Mouse (Mus musculus) left cerebral cortex, postnatal 25 days (tissue): ENCODE data around the gene Itga9. TPM values are rescaled to one million over a fixed set of nuclear protein-coding genes. Genes with fewer than 3 reads are reported as not detected.
A peak's percentile ranks its signal among the peaks of the same experiment; 100 is the strongest.

Experiments used
- DNase-seq, 2 experiments: peaks; one replicate each; pipeline ENCODE4 v3.0.0; 2022; ENCODE audit warnings: low spot score in 2 of 2, mixed read lengths in 1 of 2
- intact Hi-C: fragments of 180-260 bp; cut with DNase I; formaldehyde crosslinking; loops from one replicate; pipeline ENCODE4 v1.15.1; 2025
- total RNA-seq, 2 experiments: library from RNA; stranded (reverse); gene quantifications; 2 replicates each; pipeline ENCODE4 v1.2.3; 2021

Itga9 gene
- total RNA-seq, 2 experiments from 2014 or later, result 6.7 to 7.0 TPM

DNA sequence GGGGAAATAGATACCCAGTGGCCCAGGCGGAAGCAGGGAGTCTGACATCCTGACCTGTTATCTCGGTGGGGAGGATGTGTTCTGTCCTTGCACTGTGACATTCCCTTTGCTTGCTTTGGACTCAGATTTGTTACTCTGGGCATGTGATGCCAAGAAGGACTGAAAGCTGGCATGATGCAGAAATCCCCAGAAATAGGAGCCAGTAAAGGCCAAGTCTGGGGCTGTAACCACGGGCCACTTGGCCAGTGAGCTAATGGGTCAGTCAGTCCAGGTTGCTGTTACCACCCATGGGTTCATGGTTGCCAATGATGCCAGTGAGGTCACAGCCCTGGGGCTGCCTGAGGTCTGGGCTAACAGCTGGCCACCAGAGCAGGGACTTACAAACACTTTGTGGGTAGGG is 133.2 kb downstream of the Itga9 start:
- intact Hi-C loops, result no loop called here
- no peak for DNase-seq

DNA sequence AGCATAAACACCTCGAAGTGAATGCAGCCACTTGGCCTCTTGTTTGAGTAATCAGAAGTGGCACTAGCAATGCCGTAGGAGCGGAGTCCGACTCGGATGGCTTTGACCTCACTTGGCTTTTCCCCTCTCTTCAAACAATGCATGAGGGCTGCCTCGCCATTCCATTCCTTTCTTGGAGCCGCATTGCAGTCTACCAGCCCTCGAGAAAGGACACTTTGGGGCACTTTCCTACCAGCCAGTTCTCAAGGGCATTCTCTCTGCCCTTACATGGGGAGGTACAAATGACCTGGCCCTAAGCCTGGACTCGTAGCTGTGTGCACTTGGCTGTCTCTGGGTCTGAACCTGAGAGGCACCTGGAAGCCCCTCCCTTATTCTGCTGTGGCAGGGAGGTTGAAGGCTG is 134.8 kb downstream of the Itga9 start:
- intact Hi-C loops, result no loop called here
- DNase-seq, result no peak

DNA sequence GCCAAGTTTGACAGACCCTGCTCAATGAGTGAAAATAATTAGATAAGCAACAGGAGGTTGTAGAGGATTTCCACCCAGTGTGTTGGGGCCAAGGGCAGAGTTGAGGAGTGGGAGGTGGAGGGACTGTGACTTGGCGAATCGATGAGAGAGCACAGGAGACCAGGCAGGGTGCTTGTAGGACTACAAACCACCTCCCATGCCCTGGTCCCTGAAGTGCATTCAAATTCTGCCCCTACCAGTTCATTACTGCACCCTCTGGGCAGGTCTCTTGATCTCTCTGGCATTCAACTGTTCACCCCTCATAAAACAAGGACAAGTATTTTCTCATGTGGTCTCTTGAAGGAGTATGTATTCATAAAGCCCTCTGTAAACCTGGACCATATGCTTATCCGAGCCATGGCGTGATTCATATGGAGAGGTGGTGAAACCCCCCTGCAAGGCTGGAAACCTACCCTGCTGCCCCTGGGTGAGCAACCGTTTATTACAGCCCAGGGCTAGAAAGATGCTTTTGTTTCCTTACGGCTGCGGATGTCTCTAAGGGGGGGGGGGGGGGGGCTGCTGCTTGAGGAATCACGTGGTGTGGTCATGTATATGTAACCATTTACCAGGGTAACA is 143.0 kb downstream of the Itga9 start:
- intact Hi-C loops, result no loop called here
- DNase-seq, result no peak

DNA sequence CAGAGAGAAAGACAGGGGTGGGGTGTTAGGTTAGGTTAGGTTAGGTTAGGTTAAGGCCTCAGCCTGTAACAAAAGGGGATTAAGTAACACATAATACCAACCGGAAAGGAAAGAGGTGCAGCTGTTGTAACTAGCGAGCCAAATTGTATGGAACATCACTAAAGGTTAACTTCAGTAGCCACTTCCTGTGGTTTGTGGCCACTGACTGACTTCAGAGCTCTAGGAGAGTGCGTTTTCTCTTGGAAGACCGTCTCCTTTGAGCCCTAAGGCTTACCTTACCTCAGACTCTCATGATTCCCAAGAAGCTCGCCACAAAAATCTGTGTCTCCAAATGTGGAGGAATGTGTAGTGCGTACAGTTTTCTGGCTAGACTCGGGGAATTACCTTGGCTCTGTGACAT is 144.3 kb downstream of the Itga9 start:
- DNase-seq, result no peak
- intact Hi-C loops, result no loop called here

DNA sequence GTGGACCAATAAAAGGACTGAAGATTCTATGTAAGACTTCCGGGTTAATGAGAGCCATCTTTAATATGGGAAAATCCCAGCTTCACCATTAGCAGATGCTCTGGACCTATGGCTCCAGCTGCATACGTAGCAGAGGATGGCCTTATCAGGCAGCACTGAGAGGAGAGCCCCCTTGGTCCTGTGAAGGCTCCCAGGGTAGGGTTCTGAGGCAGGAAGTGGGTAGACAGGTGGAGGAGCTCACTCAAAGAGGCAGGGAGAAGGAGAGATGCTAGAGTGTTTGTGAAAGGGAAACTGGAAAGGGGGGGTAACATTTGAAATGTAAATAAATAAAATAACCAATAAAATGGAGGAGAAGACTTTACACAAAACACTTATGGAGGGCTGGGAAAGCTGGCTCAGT is 145.9 kb downstream of the Itga9 start:
- intact Hi-C loops, result no loop called here
- no peak for DNase-seq

DNA sequence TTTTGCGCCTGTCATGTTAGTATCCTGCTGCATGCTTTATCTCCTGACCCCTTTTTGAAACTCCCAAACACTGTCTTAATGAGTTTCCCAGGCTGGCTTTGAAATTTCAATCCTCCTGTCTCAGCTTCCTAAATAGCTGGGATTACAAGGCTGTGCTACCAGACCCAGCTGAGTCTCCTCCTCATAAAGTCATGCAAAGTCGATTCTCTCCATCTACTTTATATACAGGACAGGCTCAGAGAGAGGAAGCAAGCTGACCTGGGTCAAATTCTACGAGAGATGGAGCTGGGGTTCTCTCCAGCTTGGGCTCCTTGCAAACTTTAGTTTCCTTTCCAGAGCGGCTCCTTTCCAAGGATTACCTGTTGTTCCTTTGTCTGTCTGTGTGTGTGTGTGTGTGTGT is 153.0 kb downstream of the Itga9 start:
- no peak for DNase-seq
- intact Hi-C loops, result no loop called here

DNA sequence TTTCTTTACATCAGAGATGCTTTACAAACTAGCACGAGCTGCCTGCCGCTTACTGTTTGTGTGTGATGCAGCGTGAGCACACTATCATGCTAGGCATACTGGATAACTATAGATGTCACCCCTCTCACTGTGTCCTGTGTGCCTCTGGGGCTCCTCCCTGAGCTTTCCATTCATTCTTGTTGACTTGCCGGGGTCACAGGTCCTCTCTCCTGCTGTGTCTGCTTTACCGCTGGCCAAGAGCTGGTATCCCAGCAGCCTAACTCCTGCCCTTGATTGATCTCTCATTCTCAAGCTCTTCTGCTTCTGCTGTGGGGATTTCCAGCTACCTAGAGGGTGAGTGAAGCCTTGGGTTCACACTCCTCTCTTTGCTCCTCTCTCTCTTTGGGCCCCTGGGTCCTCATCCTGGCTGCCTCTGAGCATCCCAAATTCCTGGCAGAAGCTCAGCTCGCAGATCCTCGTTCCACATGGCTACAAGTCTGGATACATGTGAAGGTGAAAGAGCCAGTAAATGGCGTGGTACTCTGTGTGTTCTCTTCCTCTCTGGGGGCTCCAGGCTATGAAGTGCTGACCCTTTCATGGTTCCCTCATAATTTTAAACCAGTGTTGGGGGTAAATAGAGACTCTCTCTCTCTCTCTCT is 155.6 kb downstream of the Itga9 start:
- intact Hi-C loops, result no loop called here
- peak in 1 of 2 experiments; percentile 11 for DNase-seq

DNA sequence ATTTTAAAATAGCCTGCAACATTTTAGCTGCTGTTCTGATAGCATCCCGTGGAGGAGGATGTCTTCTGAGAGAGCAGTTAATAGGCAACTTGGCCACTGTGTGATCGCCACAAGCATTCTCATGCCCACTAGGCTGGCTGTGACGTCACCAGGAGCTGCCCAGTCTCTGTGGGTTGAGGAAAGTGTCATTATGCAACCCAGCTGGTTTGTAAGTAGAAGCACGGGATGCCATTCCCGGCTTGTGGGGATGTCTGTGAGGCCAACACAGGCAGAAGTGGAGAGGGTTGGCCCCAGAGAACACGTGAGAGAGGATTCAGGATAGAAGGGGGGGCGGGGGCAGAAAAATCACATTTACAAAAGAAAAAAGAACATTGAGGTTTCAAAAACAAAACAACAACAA is 156.3 kb downstream of the Itga9 start:
- intact Hi-C loops, result no loop called here

DNA sequence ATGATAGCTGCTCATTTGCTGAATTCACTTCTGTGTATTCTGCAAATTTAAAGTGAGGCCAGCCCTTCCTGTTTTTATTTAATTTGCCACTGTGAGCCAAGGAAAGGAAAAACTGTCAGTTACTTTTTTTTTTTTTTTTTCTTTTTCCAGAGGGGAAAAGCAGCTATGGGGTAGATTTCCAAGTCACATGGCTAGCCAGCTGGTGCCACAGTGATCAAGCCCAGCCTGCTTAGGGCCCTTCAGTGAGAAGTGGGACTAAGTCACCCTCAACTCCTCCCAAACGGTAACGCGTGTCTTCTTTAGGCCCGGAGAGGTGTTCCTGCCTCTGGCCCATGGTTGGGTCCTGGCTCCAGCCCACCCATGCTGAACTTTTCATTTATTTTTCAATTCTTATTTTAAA is 156.7 kb downstream of the Itga9 start:
- intact Hi-C loops, result no loop called here
- peak in 1 of 2 experiments; percentile 42 for DNase-seq

More for the DNA sequence above, 156.3 kb downstream of the Itga9 start:
- peak; percentile 52 to 86 for DNase-seq

DNA sequence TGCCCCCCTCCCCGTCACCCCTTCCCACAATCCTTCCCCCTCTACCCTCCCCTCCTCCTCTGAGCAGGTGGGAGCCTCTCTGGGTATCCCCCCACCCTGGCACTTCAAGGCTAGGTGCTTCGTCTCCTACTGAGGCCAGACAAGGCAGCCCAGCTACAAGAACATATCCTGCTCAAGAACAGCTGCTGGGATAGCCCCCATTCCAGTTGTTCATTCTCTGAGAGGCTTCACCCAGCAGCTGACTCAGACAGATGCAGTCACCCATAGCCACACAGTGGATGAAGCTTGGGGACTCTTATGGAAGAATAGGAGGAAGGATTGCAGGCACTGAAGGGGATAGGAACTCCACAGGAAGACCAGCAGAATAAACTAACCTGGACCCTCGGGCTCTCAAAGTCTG is 157.2 kb downstream of the Itga9 start:
- no peak for DNase-seq
- intact Hi-C loops, result no loop called here

DNA sequence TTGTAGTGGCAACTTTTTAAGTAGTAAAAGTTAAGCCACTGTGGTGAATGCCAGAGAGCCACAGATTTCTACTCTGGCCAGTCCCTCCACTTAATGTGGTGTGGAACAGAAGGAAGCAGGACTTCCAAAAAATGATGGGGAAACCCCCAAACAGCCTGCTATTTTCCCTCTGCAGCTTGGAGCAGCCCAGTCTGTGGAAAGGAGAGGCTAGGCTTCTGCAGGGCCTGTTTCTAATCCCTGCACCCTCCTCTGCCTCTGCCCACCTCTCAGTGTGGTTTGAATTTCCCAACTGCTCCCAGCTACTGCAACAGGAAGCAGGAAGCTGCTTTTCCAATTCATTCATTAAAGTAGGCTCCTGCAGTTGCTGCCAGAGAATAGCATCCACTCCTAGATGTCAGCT is 158.6 kb downstream of the Itga9 start:
- DNase-seq, result peak in 1 of 2 experiments; percentile 13
- intact Hi-C loops, result loop anchor here (5.0 kb wide), 1 partner anchor 68 kb away; no protein-coding TSS in a partner anchor

DNA sequence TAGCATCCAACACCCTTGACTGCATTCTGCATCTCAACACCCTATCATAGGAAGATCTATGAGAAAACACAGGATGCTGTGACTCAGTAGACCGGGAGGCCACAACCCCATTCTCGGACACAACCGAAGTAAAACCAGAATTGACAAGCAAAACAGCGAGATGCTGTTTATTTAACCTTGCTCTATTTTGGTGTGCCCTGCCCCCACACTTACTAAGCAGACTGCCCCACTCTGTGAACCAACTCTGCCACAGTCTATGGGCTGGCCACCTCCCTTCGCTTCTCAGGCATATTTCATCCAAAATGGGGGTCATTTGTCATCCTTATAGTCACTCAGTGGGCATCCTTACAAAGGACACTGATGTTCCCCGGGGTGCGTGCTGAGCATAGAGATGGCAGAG is 160.5 kb downstream of the Itga9 start:
- intact Hi-C loops, result loop anchor here (5.0 kb wide), 1 partner anchor 70 kb away; no protein-coding TSS in a partner anchor
- DNase-seq, result no peak

DNA sequence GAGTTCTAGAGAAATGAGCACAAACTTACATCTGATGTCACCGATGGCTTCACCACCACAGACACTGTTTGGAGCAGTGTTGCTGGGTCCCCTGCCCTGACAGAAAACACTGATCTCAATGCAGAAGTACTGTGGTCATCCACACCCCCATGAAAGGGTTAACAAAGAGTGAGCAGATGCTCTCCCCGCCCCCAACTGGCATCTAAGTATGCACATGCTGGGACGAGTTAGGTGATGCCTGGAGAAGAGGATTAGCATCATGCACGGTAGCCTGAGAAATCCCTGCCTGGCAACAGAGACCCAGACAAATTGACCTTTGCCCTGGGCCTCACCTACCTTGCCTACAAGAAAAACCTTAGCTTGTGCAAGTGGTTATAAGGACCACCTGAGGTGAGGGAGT is 162.1 kb downstream of the Itga9 start:
- intact Hi-C loops, result loop anchor here (5.0 kb wide), 1 partner anchor 71 kb away; no protein-coding TSS in a partner anchor
- no peak for DNase-seq

DNA sequence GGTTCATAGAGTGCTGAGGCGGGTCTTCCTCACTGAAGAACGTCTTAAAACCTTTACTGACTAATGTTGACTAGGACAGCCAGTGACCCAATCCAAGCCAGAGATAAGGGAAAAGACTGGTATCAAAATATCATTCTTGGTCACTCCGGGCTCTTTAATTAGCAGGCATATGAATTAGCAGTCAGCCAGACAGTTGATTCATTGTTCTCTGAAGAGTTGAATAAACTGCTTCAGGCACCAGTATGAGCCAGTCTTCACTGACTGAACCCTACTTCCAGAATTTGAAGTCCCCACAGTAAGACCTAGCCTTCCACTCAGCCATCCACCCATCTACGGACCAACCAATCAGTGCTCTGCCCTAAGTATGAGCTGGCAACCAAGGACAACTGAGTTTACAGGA is 163.9 kb downstream of the Itga9 start:
- no peak for DNase-seq
- intact Hi-C loops, result no loop called here

DNA sequence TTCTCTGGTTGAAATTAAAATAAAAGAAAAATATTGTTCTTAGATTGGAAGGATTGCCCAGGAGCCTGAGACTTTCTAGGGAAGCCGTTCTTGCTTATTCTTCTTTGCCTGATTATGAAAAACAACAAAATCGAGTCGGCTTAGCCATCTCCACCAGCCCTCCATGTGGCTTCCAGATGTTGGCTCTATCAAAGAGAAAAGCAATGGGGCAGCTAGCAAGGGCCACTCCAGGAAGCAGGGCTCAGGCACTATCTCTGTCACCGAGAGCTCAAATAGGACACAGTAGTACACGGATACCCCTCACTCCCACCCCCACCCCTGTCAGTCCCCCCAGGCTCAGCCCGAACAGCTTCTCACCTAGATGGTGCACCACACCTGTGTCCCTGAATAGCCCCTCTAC is 168.2 kb downstream of the Itga9 start:
- no peak for DNase-seq
- intact Hi-C loops, result no loop called here

DNA sequence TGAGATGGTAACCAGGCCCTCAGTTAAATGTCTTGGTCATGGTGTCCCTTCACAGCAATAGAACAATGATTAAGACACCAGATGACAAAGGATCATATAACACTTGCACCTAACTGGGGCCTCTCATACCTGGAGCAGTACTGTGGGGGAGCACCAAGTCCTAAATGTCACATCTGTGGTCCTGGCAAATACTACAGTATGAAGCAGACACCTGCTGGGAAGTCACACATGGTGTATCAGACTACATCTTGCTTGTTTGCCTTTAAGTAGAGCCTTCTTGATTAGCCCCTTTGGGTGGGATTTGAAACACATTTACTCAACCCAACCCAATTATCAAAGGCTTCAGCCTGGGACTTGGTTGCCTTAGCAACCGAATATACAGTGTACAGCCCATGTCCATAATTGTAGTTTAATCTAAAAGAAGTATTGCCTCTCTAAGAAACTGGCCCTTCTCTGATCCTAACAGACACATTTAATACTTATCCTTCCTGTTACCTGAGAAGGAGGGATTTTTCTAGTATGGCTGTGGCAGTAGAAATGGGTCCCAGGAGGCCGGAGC is 170.5 kb downstream of the Itga9 start:
- intact Hi-C loops, result no loop called here
- no peak for DNase-seq

DNA sequence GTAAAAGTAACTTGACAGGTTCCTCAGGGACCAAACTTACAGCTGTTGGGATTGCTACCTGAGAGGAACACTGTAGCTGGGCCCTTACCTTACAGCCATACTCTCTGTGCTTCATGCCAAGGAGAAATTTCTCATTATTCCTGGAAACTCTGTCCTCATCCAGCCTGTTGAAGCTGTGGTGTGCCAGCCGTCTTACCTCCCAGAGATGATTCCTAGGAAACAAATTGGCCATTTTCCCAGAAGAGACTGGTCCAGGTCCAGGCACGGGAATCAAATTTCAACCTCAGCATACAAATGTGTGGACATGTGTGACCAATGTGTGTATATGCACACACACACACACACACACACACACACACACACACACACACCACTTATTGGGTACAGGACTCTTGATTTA is 172.1 kb downstream of the Itga9 start:
- intact Hi-C loops, result no loop called here

DNA sequence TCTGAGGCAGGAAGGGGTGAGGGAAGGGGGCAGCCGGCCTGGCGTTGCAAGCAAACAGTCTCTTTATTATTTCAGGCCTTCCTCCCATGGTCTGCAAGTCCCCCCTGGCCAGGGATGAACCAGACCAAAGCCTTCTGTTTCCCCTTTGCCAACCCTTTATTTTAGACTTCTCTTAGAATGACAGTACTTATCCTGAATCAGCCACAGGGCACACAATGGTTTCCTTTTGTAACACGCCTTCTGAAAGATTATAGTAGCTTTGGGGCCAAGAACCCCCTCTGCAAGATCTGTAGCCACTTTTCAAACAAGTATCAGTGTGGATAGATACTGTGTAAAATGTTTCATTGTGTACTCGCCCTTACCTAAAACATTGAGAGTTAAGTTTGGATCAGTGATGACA is 178.1 kb downstream of the Itga9 start:
- intact Hi-C loops, result no loop called here
- no peak for DNase-seq

More for the DNA sequence above, 172.1 kb downstream of the Itga9 start:
- no peak for DNase-seq

DNA sequence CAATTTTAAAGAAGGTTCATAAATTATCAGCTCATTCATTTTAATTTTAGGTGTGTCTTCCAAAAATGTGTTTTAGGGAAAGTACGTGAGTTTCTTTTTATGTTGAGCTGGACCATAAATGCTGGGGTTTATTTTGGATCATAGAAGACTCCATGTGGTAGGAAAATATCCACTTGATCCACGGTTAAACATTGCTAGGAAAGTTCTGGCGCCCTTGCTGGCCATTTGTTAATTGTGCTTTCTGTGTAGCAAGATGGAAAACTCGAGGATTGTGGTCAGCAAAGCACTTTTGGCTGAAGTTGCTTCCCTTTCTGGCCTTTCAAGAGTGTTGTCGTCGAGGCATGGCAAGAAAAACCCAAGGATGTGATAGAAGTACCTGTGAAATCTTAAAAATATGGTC is 179.3 kb downstream of the Itga9 start:
- intact Hi-C loops, result no loop called here
- no peak for DNase-seq

DNA sequence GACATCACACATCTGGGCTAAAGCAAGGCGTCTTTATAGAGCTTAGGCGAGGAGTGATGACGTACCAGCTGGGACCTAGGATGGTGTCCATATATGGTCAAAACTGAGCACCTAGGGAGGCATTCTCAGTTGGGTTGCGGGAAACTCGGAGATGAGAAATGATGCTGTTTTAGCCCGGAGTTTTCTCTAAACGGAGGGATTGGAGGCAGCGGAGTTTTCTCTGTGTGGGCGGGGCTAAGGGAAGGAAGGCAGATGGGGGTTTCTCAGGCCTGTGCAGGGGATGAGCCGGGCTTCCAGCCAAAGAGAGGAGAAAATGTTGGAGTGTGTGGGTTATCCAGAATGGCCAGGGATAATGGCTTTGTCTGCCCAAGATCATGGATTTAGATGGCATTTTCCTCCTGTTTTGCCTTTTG is 182.4 kb downstream of the Itga9 start:
- intact Hi-C loops, result no loop called here
- DNase-seq, result peak; percentile 27 to 82

DNA sequence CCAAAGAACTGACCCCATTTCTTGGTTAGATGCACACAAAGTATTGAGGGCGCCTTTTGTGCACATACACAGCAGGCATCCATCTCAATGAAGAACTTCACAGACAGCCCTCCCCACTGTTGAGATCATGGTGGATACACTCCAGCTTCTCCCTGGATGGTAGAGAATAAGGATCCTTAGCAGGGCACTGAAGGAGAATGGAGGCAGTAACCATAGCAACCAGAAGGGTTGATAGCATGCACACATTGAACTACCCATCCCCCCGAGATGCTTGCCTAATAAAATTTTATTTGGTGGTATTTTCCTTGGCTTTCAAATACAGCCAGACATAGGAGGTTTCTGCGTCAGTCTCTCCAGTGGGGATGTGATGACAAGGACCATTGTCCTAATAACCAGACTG is 184.7 kb downstream of the Itga9 start:
- no peak for DNase-seq
- intact Hi-C loops, result no loop called here
